Mouse (Mus musculus) cerebellum, postnatal 10 days (tissue): ENCODE measurements around the gene Fermt1.
A peak's percentile ranks its signal among the peaks of the same experiment; 100 is the strongest.

Experiments used
- DNase-seq, 2 experiments: peaks; one replicate each; pipeline ENCODE4 v3.0.0; 2021; ENCODE audit warnings: mixed read lengths in 2 of 2

Gene Fermt1

DNA sequence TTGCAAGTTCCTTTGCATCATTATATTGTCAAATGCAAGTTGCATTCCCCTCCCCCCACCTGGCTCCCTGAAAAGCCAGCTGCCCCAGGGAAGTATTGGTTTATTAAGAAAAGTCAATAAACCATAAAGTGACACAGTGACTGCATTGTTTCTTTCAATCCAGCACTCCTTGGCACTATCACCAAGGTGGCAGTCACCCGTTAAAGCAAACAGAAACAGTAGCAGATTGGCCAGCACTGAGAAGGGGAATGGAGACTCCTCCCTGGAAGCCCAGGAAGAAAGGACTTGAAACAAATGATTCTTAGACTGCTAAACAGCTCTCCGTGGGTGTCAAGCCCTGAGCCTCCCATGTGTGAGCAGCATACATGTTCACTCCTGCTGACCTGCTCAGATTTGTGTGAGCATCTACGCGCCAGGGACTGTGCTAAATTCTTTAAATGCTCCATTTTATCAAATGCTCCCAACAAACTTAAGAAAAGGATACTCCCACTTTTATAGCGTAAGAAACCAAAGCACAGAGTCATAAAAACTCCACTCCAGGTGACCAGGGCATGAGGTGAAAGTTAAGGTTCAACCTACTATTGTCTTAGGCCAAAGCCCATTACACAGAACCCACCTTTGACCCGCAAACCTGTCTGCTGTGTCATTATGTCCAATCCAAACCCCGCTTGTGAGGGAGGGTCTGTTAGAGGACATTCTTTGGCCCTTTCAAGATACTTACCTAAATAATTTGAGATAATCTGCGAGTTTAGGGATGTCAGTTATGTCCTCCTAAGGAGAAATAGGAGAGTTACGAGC lies 23.4 kb downstream of the Fermt1 start:
- peak in 1 of 2 experiments; percentile 18 for DNase-seq

DNA sequence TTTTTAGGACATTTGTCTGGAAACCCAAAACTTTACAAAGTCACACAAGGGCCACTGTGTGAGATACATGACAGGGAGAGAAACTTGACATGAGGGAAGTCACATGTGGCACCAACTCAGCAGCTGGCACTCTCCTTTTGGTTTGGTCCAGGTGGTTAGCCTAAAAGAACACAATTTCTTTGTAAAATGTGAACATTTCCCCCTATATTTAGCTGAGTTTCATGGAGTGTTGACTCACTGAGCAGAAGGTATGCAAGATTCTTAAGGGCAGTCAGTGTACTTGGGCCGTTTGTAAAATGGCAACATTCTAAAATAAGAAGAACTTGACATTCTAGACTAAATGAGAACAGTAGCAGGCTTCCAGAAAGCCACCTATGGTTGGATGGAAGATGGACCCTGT lies 30.9 kb downstream of the Fermt1 start:
- no peak for DNase-seq

DNA sequence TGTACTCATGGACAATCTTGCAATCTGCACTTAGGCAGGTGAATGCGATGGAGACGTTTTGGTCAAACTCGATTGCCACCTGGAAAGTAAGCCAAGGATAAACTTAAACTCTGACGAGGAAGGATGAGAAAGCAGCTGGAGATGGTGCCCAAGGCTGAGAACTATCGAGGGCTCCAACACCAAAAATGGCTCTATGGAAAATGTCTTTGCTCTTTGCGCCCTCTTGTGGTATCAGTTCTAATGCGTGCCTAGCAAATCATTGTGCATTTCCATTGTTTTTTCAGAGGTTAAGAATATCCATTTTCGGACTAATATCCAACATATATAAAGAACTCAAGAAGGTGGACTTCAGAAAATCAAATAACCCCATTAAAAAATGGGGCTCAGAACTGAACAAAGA lies 38.9 kb downstream of the Fermt1 start:
- DNase-seq = peak; percentile 72 to 85

DNA sequence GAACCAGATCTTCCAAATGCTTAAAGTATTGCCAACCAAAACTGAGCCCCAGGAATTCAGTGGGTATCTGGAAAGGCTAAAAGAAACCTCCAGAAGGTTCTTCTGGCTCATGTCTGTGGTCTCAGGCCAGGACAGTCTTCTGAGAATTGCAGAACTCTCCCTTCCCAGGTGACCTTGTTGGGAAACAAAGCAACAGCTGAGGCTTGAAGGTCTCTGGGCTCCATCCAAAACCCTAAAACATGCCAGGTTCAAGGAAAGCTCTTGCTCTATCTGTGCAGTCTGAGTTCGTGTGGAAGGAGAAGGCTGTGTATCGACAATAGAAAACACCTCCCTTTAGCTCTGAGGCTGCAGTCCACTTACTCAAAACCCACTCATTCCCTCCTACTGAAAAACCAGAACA lies 40.7 kb downstream of the Fermt1 start:
- DNase-seq = no peak

DNA sequence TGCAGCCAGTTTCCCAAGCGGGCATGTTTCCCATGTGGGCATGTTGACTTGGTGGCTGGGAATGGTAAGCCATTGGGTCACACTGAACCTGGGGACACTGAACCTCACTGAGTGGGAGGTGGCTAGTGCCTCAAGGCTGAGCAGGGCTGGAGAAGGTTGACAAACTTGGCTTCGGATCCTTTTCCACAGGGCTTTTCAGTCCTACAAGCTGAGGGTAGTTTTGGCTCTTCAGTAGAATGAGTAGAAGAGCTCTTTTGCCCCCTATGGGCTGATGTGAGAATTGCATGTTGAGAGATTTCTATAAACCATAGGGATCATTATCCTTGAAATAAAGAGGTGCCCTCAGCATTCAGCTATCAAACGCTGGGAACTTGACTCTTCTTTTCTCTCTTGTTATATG lies 42.2 kb downstream of the Fermt1 start:
- DNase-seq = peak; percentile 81 to 91

DNA sequence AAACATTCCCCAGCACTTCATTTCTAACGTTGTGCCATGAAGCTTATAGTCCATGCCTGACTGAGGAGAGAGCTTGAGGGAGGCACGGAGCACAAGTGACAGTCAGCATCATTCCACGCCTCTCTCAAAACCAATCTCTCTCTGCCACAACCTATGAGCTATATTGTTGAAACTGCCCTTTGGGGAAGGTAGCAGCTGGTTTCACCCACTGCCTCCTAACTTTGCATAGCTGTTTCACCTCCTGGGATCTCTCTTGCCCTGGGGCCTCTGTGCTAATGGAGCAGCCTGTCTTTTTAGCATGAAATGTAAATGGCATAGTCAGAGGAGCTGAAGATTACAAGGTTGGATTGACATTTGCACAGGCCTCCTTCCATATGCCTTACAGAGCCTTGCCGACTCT lies 43.6 kb downstream of the Fermt1 start:
- no peak for DNase-seq

DNA sequence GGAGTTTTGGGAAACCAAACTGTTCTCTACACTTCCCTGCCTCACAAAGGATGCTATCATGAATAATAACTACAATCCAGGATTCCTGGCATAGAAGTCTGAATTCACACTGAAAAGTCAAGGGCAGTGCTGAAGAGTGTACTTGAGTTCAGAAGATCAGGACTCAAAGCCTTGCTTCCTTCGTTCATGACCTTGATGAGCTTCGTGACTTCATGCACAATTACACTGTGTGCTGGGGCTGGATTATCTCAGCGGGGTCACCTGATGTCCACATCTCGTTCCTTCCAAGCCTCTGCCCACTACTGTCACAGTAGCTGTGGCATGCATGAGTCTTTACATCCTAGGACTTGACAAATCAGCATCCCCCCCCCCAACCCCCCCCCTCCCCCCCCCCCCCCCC lies 44.1 kb downstream of the Fermt1 start:
- no peak for DNase-seq

DNA sequence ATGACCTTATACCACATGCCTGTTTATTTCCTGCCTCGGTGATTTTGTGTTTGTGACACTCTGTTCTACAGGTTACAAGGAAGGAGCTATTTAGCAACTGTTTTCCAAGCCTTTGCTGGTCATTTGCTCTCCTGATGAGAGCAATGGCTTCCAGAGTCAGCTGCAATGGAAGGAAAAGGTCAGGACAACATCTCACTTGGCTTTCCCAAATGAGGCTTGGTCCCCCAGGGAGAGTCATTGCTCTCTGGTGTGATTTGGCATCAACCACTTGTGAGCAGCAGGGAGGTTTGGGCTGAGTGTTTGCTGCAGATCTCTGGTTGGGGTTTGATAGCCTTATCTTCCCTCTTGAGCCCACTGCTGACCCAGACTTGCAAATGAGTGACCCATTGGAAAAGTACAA lies 45.1 kb downstream of the Fermt1 start:
- DNase-seq = no peak

DNA sequence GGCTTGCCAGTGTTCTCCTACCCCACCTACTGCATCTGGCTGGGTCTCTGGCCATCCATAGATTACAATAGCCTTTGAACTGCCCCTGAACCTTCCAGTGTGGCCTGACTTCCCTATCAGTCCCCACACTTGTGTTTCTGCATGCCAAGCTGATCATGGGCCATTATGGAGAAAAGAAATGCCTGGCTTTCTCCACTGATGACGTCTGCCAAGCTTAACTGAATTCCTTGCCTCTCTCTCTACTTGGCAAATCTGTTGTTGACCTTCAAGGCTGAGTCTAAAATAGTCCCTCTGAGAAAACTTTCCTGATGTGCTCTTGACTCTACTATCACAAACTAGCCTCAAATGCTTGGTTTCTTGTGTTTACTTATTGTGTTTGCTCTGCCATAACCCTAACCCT lies 47.5 kb downstream of the Fermt1 start:
- no peak for DNase-seq

DNA sequence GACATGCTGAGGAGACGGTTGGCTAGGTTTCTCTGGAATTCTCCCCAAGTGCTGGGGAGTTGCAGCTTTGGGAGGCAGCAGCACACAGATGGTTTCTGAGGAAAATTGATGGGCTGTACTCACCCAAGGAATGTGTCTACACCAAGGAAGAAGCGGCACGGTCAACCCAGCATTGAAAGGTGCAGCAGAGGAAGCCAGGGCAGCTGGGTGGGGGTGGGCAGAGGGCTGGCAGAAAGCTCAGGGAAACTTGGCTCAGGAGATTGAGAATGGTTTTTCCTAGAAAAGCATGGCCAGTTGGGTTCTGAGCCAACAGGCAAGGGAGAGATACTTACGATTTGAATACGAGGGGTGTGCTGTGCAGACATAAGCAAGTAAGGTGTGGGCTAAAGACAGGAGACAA lies 51.9 kb downstream of the Fermt1 start:
- peak; percentile 73 to 74 for DNase-seq

DNA sequence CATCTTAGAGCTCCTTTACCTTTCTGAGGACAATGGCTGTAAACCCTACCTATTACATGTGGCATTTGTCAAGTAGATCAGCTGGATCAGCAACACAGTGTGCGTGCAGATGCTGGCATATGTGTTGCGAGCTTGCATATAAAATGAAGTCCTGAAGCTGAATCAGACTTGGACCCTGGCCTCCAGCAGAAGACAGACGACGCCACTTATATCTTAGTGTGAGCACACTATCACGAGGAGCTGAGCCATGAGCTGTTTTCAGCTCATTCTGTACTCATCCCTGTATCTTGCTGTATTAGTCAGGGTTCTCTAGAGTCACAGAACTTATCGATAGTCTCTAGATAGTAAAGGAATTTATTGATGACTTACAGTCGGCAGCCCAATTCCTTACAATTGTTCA lies 60.4 kb downstream of the Fermt1 start:
- no peak for DNase-seq

DNA sequence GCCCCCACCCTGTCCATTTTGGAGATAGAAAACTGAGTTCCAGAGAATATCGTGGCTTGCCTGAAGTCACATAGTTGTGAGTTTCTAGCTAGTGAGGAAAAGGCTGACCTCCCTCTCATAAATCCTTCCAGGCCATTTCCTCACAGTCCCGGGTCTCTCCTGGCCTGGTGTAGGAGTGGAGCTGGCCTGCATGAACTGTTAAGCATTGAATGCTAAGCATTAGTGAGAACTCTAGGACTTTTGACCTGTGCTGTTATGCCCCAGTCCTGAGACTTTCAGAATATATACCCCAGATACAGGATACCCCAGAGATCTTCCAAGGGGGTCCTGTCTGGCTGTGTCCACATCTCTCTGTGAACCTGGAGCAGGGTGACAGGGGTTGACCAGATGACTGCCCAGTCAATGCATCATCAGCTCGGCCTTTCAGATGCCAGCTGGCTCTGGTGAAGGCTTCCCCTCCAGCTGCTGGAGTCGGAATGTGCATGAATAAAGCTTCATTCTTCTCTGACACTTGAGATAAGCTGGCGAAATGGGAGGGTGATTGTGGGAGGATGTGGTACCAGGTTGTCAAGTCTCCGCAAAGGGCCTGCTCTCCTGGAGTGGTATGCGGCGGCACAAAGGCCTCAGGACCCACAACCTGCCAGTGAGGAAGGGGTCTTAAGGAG lies 61.3 kb downstream of the Fermt1 start:
- DNase-seq = no peak

DNA sequence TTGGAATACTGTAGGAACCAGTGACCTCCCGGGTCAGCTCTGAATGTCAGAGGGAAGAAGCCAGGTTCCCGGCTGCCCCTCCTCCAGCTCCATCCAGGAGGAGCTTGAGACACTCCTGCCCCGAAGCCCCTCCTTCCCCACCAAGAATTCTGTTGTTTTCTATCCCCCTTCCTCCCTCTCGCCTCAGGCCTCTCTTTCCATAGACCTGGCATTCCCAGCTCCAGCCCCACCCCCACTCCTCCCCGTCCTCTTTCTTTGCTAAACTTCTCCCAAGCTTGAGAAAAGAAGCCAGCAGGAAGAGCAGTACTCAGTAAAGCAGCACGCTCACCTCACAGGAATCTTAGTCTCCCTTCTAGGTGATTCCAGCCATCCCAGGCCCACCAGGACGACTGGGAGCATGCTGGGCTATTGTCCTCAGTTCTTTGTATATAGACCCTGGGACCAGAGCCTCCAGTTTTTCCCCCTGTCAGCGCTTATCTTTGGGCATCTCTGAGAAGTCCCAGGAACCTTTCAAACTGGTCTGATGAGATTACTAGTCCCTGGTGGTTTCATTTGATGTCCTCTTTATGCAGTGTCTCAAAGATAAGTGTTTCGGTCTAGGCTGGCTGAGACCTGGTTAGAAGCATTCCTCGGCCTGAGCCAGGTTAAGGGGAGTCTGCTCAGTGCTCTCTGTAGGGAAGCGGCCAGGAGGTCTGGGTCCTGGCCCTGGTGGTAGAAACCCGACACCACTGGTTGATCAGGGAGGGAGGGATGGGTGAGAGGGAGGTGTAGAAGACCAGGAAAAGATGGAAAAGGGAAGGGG lies 64.7 kb downstream of the Fermt1 start, which contains the start of gene Lrrn4:
Gene Lrrn4 (minus strand): TSS at position 48 of the 802 bp plus-strand sequence.
- DNase-seq = no peak

DNA sequence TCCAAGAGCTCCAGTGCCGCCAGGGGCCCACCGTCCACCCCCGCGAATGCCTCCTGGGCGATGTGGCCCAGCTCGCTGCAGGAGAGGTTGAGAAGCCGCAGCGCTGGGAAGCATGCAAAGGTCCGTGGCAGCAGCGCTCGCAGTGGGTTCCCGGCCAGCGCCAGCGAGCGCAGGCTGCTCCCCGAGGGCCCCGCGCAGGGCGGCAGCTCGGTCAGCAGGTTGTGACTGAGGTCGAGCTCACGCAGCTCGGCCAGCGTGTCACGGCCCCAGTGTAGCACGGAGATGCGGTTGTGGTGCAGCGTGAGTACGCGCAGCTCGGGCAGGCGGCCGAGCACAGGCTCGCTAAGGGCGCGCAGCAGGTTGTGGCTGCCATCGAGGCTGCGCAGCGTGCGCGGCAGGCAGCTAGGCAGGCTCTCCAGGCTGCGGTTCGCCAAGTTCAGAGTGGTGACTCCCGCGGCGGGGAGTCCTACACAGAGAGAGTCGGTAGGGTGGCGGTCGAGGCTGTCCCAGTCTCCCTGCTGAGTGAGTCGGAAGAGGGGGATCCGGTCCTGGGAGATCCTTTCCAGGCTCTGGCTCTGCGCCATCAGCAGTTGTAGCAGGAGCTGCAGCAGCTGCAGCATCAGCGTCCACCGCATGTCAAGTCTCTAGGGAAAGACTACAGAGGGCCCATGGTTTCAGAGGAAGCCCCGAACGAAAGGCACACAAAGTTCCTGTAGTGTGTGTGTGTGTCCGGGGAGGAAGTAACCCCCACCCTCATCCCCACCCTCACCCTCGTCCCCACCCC lies 66.3 kb downstream of the Fermt1 start:
- peak; percentile 62 to 69 for DNase-seq

DNA sequence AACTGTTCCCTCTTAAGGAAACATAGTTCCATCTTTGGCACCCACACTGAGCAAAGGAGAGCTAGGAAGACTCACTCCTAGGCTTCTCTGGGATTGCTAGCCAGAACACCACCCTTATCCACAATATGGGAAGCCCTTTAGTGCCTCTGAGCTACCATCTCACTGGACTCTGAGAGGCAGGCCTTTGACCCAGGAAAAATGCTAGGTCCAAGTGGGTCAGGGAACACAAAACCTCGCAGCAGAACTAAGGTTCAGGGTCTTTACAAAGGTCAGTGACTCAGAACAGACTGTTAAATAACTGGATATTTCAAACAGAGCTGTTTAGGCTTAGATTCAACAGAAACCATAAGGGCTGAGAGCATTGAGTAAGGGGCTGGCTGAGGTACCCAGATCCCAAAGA lies 68.7 kb downstream of the Fermt1 start:
- DNase-seq = no peak

DNA sequence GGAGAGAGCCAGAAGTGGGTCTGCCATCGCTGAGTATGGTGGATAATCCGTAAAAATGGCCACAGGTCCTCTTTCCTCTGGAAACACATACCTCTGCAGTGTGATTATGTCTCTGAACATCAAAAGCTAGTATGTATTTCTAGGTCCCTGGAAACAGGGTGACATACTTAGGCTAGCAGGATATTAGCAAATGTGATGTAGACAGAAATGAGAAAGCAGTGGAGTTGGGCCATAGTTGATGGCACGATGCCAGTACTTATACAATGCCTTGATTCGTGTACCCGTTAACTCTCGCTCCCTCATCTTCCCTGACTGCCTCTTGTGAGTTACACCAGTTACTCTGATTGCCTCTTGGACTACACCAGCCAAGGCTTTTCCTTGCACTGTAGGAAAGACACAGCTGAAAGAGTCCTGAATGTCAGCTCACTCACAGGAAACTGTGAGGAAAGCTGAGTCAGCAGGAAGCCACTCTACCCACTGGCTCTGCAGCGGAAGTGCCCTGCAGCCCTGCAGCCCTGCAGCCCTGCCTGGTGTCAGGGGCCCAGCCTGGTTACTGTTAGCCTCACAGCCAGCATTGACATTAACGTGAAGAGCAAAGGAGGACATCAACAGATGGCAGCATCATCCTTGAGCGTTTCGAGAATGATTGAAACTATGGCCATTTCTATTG lies 71.9 kb downstream of the Fermt1 start:
- no peak for DNase-seq

DNA sequence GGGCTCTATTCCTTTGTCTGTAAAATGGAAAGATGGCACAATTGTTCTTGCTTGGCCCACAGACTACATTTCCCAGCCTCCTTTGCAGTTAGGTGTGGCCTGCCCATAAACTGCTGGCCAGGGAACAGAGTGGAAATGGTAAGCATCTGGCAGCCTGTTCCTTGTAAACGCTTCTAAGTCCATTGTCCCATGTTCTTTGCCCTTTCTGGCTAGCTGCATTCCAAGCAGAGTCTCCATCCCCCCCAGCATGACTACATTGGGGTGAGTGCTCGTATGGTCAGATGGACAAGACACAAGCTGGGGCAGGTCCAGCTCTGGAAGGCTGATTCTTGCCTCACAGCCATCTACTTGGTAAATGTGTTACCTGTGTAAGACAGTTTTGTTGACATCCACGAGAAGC lies 74.0 kb downstream of the Fermt1 start:
- DNase-seq = no peak

DNA sequence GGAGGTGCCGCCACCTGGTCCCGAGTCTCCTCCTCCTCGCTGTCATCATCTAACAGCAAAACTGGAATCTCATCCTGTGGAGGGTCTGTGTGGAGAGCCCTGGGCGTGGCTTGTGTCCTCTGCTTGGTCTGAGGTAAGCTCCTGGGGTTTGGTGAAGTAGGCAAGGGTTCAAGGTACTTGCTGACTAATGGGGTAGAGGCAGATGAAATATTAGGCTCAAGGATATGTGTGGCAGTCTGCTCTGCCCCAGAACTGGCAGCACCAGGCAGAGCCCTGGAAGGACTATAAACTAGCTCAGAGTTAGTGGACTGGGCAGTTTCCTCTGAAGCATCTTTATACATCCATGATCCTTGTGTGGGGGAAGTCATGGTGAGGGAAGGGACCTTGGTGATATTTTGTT lies 75.4 kb downstream of the Fermt1 start:
- no peak for DNase-seq

DNA sequence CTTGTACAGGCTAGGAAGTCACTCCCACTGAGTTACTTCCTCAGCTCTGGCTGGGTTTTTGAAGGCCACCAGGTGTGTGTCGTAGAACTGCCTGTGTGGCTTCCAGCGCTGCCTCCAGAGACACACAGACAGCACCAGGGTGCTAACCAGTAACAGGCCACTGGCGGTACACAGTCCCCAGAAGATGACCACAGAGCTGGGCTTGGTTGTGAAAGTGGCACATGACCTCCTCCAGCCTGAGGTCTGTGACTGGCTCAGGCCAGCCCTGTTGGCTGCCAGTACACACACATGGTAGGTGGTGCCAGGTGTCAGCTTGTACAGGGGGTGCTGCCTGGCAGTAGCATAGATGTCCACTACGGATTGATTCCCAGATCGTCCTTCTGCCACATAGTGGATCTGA lies 76.0 kb downstream of the Fermt1 start:
- DNase-seq = peak; percentile 17 to 23

DNA sequence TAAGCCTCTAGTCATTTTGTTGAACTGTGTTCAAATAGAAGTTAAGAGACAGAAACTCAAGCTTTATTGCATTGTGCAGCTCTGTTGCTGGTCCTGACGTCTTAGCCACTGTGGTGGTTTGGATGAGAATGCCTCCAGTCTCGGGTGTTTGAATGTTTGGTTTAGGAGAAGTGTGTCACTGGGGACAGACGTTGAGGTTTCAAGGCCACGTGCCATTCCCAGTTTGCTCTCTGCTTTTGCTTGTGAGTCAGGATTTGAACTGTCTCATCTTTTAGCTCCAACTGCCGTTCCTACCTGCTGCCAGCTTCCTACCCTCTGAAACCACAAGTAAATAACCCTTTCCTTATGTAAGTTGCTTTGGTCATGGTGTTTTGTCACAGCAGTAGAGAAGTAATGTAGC lies 78.2 kb downstream of the Fermt1 start:
- no peak for DNase-seq

DNA sequence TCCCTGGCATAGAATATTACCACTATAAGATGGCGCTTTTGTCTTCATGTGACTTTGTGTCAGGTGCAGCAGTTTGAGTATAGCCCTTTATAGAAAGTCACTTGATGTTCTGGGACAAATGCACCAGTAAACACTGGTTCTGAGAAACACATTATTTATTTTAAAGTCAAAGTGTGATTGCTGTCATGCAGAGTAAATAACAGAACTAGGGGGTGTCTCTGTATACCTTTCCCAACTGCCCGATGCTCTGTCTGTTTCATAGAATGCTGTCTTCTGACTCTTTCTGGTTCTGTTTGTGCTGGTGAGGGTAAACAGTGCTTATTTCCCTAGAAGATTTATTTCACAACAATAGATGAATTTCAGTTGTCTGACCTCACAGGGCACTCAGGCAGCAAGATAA lies 82.4 kb downstream of the Fermt1 start:
- DNase-seq = no peak

DNA sequence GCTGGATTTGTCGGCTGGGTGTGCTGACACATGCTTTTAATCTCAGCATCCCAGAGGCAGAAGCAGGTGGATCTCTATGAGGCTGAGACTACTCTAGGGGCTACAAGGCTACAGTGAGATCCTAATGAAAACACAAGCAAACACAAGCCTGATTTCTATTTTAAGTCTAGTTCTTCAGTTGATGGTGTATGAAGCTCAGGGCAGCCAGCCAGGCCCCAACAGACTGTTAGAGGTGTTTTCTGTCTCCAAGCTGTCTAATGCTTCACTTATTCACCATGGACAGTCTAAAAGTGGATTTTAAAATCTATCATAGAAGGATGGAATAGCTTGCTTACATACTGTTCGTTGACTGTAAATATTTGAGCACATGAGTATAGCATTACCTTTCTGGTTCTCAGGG lies 84.2 kb downstream of the Fermt1 start:
- DNase-seq = peak in 1 of 2 experiments; percentile 42
